Mouse (Mus musculus) heart, embryonic 14.5 days (tissue): Measurements from ENCODE around the gene Hist1h2ad. TPM values are rescaled to one million over a fixed set of nuclear protein-coding genes. Genes with fewer than 3 reads are reported as not detected.
"Not testable (repeated sequence)": the region's sequence is repeated elsewhere in the genome, so short reads cannot be mapped to it uniquely, and the experiment has no call there.

ENCODE experiments used
- ATAC-seq: fragments of 200-750 bp; cut with Nextera tagmentation; 2 replicates; pipeline ENCODE4 v1.8.0; 2017; ENCODE audit warnings: low read depth, moderate TSS enrichment; ENCODE audit not compliant: insufficient number of reproducible peaks, insufficient read depth, low FRiP score
- H3K27ac ChIP-seq, 2 experiments: fragments of 200-500 bp in 1 of 2; fragments of 300-500 bp in 1 of 2; sonication (generic) in 1 of 2; replicated peaks in 1 of 2; 2 replicates each; pipeline ENCODE4 v1.5.1; 2012 to 2014; ENCODE audit warnings: low read depth in 2 of 2, low read length in 2 of 2, control low read depth in 1 of 2, mild to moderate bottlenecking in 1 of 2, mixed read lengths in 1 of 2; ENCODE audit not compliant: control insufficient read depth in 1 of 2, insufficient read depth in 1 of 2
- H3K27me3 ChIP-seq: fragments of 300-500 bp; sonication (generic); 2 replicates; pipeline ENCODE4 v1.6.1; 2014; ENCODE audit warnings: mild to moderate bottlenecking, low read length, control low read depth; ENCODE audit not compliant: control insufficient read depth, insufficient read depth
- H3K36me3 ChIP-seq: fragments of 300-500 bp; sonication (generic); 2 replicates; pipeline ENCODE4 v1.6.1; 2014; ENCODE audit warnings: mild to moderate bottlenecking, control low read depth, low read length, mixed read lengths; ENCODE audit not compliant: control insufficient read depth, insufficient read depth
- H3K4me1 ChIP-seq, 2 experiments: fragments of 200-500 bp in 1 of 2; fragments of 300-500 bp in 1 of 2; sonication (generic) in 1 of 2; 2 replicates each; pipeline ENCODE4 v1.6.1; 2012 to 2014; ENCODE audit warnings: low read length in 2 of 2, control low read depth in 1 of 2, mixed read lengths in 1 of 2; ENCODE audit not compliant: control insufficient read depth in 2 of 2, insufficient read depth in 2 of 2
- H3K4me2 ChIP-seq: fragments of 300-500 bp; sonication (generic); 2 replicates; pipeline ENCODE4 v1.6.1; 2014; ENCODE audit warnings: mild to moderate bottlenecking, low read length
- H3K4me3 ChIP-seq, 2 experiments: fragments of 200-500 bp in 1 of 2; fragments of 300-500 bp in 1 of 2; sonication (generic) in 1 of 2; 2 replicates each; pipeline ENCODE4 v1.5.1; 2012 to 2014; ENCODE audit warnings: low read length in 2 of 2, mild to moderate bottlenecking in 2 of 2, control low read depth in 1 of 2, low read depth in 1 of 2, moderate library complexity in 1 of 2; ENCODE audit not compliant: control insufficient read depth in 1 of 2, insufficient read depth in 1 of 2
- H3K9ac ChIP-seq: fragments of 300-500 bp; sonication (generic); 2 replicates; pipeline ENCODE4 v1.6.1; 2014; ENCODE audit warnings: mild to moderate bottlenecking, low read length
- H3K9me3 ChIP-seq: fragments of 300-500 bp; sonication (generic); 2 replicates; pipeline ENCODE4 v1.6.1; 2016; ENCODE audit warnings: low read length, control low read depth; ENCODE audit not compliant: control insufficient read depth
- WGBS: fragments of 180-500 bp; shearing (Covaris S2); extraction: QIAGEN DNeasy Blood & Tissue Kit; methylation state at CpG from one replicate; pipeline ENCODE4 v1.1.7; 2014; 5-methylcytosine and 5-hydroxymethylcytosine counted together
- polyA plus RNA-seq: library from polyadenylated mRNA; unstranded; fragments of >200 nt; fragmentation: Nextera tagmentation; extraction: Ambion mirVana; gene quantifications from 2 replicates; pipeline ENCODE4 v1.2.1, GENCODE M21; 2014

Gene Hist1h2ad
- 0.44 and 0.53 TPM in 2 replicates for polyA plus RNA-seq

DNA sequence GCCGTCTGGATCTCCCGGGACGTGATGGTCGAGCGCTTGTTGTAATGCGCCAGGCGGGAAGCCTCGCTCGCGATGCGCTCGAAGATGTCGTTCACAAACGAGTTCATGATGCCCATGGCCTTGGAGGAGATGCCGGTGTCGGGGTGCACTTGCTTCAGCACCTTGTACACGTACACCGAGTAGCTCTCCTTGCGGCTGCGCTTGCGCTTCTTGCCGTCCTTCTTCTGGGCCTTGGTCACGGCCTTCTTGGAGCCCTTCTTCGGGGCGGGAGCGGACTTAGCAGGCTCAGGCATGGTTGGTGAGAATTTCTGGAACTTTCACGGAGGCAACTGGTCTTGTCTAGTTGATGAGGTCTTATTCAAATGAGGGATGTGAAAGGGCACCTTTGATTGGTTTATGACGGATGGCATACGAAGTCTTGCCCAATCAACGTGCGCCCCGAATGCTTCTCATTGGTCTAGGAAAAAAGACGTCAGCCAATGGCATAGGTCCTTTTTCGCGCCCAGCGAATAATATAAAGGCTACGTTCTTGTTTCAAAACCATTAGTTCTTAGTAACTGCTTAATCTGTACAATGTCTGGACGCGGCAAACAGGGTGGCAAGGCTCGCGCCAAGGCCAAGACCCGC is at the start of gene Hist1h2ad, which contains the start of gene Hist1h2bf:
Gene Hist1h2ad (plus strand): TSS at position 484 of the 627 bp plus-strand sequence.
Gene Hist1h2bf (minus strand): TSS at position 299 of the 627 bp plus-strand sequence.
- ATAC-seq = peak; percentile 87
- WGBS = under 1% methylated on average over 35 of the region's 42 CpGs
- not testable (repeated sequence) for H3K36me3 ChIP-seq, H3K9me3 ChIP-seq, H3K27me3 ChIP-seq
- Histone ChIP-seq H3K4me1 (peaks cover 3 to 23% of the 10 kb centered on the region in 2 experiments), H3K27ac (peak within 1 kb of the TSS; percentile 82 to 95), H3K4me3 (peak within 1 kb of the TSS; percentile 44 to 47), H3K4me2 (peak within 1 kb of the TSS; percentile 70), H3K9ac (peak within 1 kb of the TSS; percentile 80)

DNA sequence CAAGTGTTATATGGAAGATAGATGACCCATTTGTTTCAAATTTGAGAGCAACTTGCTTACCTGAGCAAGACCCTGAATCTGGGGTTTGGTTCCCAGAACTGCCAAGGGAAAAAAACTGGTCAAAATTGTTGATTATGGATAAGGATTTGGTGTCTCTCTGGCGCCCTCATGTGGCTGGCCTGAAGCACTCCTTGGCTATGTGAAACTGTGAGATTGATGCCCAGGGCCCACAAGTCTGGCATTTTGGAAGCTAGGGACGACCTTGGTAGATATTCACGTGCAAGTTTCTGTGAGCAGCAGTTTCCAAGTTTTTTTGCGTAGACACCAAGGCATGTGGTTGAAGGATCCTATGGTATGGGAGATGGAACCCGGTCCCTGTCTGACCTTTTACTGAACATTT is 49.5 kb upstream of the Hist1h2ad start:
- WGBS = 9% methylated on average over 5 of the region's 5 CpGs
- H3K4me2 ChIP-seq = peak overlapping the region; percentile 28; the same call in 1 of the 2 replicates

DNA sequence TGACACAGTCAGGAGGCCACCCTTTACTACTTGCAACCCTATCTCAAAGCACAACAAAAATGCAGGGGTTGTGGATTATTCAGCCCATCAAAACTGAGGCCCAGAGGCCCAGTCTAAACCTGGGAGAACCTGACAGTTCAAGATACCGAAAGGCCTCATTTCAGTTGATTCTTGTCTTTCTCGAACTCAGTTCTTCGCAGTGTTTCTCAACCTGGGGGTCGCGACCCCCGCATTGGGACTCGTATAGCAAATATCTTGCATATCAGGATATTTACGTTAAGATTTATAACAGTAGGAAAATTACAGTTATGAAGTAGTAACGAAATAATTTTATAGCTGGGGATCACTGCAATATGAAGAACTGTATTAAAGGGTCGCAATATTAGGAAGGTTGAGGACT is 48.3 kb upstream of the Hist1h2ad start:
- no peak overlapping the region for H3K27ac ChIP-seq
- 3% methylated on average over 10 of the region's 10 CpGs for WGBS
- peak overlapping the region; percentile 27 to 45; a peak in 3 of 4 replicates for H3K4me3 ChIP-seq
- H3K4me2 ChIP-seq = peak overlapping the region; percentile 71
- ATAC-seq = no peak
- no peaks in the 10 kb centered on the region for H3K9me3 ChIP-seq
- peaks cover 3 to 12% of the 10 kb centered on the region in 2 experiments for H3K4me1 ChIP-seq
- H3K36me3 ChIP-seq = no peaks in the 10 kb centered on the region
- H3K27me3 ChIP-seq = no peaks in the 10 kb centered on the region
- peak overlapping the region; percentile 72 for H3K9ac ChIP-seq

More for the DNA sequence above, 49.5 kb upstream of the Hist1h2ad start:
- Histone ChIP-seq H3K4me1 (peaks cover 3 to 12% of the 10 kb centered on the region in 2 experiments), H3K36me3 (no peaks in the 10 kb centered on the region), H3K9ac (0 out of 2 replicates have a peak overlapping the region, but pooled peaks have one; percentile 25), H3K9me3 (no peaks in the 10 kb centered on the region), H3K4me3 (no peak overlapping the region), H3K27me3 (no peaks in the 10 kb centered on the region), H3K27ac (no peak overlapping the region)
- no peak for ATAC-seq

GRCm38 (mm10) chr13:23526312-23526711 is 47.9 kb upstream of the Hist1h2ad start:
- H3K27me3 ChIP-seq = no peaks in the 10 kb centered on the region
- ATAC-seq = no peak
- H3K9me3 ChIP-seq = no peaks in the 10 kb centered on the region
- H3K4me2 ChIP-seq = peak overlapping the region; percentile 71
- peak overlapping the region; percentile 72 for H3K9ac ChIP-seq
- WGBS = under 1% methylated on average over 17 of the region's 17 CpGs
- H3K4me1 ChIP-seq = peaks cover 3 to 12% of the 10 kb centered on the region in 2 experiments
- peak overlapping the region in 1 of 2 experiments; percentile 47; a peak in 1 of 4 replicates for H3K27ac ChIP-seq
- peak overlapping the region; percentile 30 to 45; a peak in 3 of 4 replicates for H3K4me3 ChIP-seq
- H3K36me3 ChIP-seq = no peaks in the 10 kb centered on the region

DNA sequence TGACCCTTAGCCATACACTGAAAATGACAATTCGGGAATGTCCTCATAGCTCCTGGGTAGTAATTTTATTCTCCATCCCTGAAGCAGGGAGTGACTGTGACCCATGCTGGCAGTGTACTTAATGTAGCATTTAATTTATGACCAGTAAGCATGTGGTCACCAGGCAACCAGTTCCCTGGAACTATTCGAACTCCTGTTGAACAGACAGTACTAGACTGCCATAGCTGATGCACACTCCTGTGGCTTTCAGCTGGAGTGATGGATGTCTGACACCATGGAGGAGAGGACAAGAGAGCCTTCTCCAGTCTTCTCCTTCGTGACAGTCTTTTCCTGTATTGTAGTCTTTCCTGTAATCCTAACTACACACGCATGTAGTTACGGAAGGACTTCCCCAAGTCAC is 45.2 kb upstream of the Hist1h2ad start:
- WGBS = 82% methylated on average over 5 of the region's 5 CpGs
- ATAC-seq = no peak
- H3K4me1 ChIP-seq = peaks cover 8 to 27% of the 10 kb centered on the region in 2 experiments
- no peaks in the 10 kb centered on the region for H3K9me3 ChIP-seq
- H3K27me3 ChIP-seq = no peaks in the 10 kb centered on the region
- peak overlapping the region in 1 of 2 experiments; percentile 9; a peak in 1 of 4 replicates for H3K4me3 ChIP-seq
- no peaks in the 10 kb centered on the region for H3K36me3 ChIP-seq
- H3K4me2 ChIP-seq = peak overlapping the region; percentile 71
- H3K27ac ChIP-seq = peak overlapping the region; percentile 88 to 95
- H3K9ac ChIP-seq = peak overlapping the region; percentile 95

- peak overlapping the region; percentile 95 to 100; a peak in 3 of 4 replicates for H3K27ac ChIP-seq
- H3K4me2 ChIP-seq = peak overlapping the region; percentile 71
- WGBS = 22% methylated on average over 2 of the region's 2 CpGs
- peak overlapping the region; percentile 95 for H3K9ac ChIP-seq
- H3K4me1 ChIP-seq = peaks cover 8 to 31% of the 10 kb centered on the region in 2 experiments
- H3K36me3 ChIP-seq = no peaks in the 10 kb centered on the region
- no peak for ATAC-seq
- no peaks in the 10 kb centered on the region for H3K9me3 ChIP-seq
- H3K27me3 ChIP-seq = no peaks in the 10 kb centered on the region
- H3K4me3 ChIP-seq = peak overlapping the region in 1 of 2 experiments; percentile 67; a peak in 3 of 4 replicates
Measured at GRCm38 (mm10) chr13:23529480-23530165, 44.6 kb upstream of the Hist1h2ad start.

DNA sequence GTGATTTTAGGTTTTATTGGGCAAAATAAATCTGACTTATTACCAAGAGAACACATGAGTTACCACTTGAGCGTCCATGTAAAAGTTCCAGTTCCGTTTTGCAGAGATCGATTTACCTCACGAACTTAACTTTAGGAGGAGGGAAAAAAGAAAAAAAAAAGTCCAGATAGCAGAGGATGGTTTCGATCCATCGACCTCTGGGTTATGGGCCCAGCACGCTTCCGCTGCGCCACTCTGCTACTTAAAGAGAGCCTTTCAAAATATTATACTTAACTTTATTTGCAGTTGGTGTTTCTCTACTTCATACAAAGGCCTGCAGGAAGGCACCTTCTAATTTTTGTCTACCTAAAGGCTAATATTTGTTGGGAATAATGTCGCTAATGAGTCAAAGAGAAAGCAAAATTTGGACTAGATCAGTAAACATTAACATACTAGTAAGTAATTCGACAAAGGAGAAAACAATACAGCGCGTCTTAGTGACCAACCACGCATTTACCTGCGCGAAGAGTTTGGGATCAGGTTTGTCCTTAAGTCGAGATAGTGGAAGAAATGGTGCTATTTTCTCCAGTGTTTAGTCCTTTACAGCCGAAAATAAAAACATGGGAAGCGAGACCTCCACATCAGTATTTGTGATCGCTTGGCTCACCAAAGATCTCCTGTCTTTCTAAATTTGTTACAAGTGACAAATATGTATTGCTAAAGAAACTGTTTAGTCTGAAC is 43.8 kb upstream of the Hist1h2ad start:
- under 1% methylated on average over 20 of the region's 20 CpGs for WGBS
- peak overlapping the region; percentile 95 to 100 for H3K27ac ChIP-seq
- H3K9me3 ChIP-seq = no peaks in the 10 kb centered on the region
- H3K36me3 ChIP-seq = no peaks in the 10 kb centered on the region
- H3K4me3 ChIP-seq = peak overlapping the region; percentile 49 to 67
- no peak for ATAC-seq
- H3K4me1 ChIP-seq = peaks cover 8 to 33% of the 10 kb centered on the region in 2 experiments
- no peaks in the 10 kb centered on the region for H3K27me3 ChIP-seq
- peak overlapping the region; percentile 71 for H3K4me2 ChIP-seq
- peak overlapping the region; percentile 95 for H3K9ac ChIP-seq
